In the genomic region with DNA sequence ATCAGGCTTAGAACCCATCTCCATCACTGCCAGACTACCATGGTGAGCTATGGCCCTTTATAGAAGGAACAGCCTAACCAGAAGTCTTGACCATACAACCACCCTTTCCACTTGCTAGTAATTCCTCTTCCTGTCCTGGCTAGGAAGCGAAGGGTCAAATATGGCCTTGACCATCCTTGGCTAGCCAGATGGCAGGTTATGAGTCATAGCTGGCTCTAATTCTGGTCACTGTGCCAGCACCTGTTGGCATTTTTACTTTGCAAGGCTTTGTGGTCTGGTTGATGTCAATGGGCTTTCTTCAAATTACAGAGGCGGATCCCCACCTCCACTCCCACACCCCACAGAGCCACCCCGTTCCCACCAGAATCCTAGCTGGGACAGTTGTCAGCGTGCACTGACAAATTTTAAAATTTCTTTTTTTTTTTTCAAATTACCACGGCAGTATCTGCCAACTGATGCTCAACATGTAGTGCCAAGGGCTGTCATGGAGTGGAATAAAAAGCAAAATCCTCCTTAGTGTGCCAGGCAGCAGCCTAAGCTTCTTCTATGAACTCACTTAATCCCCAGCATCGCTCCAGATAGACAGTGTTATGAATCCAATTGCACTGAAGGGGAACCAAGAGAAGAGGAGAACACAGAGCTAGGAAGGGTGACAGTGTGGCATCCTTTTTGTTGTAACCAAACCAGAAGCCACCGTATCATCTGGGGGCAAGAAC, we compare ENCODE assay signal across 10 mouse cellular contexts.
A peak's percentile ranks its signal among the peaks of the same experiment; 100 is the strongest.
DNase-seq lines count a peak whose midpoint lies in the region; TF ChIP-seq lines count a peak whose summit lies in the region.
"Had no signal": no experiment of that assay in that cellular context is flagged by ENCODE, and none has a peak within 500 bp of the region (broad histone marks: within the 10 kb centered on the region; RNA-seq: fewer than 3 reads in every experiment).

No protein-coding gene starts in this region.

- DNase-seq in adrenal gland, adult (ENCODE audit: inconsistent age in 2 of 2, low spot score in 1 of 2), result peak; percentile 22 to 72
- no peak for DNase-seq in adrenal gland, adult 18-20 months (ENCODE audit: low spot score in 2 of 2)
- peak; percentile 18 for DNase-seq in layer of hippocampus, adult 9-11 months
- no peak for DNase-seq in layer of hippocampus, adult 9-10 months (ENCODE audit: low spot score)
- peak; percentile 44 for DNase-seq in brain, embryonic 14.5 days (ENCODE audit: low read depth)
- peak; percentile 89 to 97 for DNase-seq in cerebellum, postnatal 36 days
- DNase-seq in lung, postnatal 25 days (ENCODE audit: low spot score), result no peak
- no peak for DNase-seq in spleen, postnatal 4 days (ENCODE audit: low spot score in 2 of 2)
- DNase-seq: kidney, postnatal 10 days; spleen, adult 18-20 months had no signal

- no peak for TF ChIP-seq POLR2A in brain, embryonic 14.5 days (IDR thresholded peaks at IDR 0.05; ENCODE audit: borderline replicate concordance, extremely low read depth, insufficient read depth, insufficient read length, poor library complexity, severe bottlenecking)

- no peak for TF ChIP-seq CTCF in brain, embryonic 14.5 days (IDR thresholded peaks at IDR 0.05; ENCODE audit: borderline replicate concordance, extremely low read depth, insufficient read depth, insufficient read length)

Comparison
In these comparisons a context has a peak if more than half of its experiments do, and no peak if none do; other contexts are left out.
1. DNase-seq: peak in adrenal gland, adult (2 of 2), layer of hippocampus, adult 9-11 months (single experiment), brain, embryonic 14.5 days (single experiment) and cerebellum, postnatal 36 days (2 of 2); none in adrenal gland, adult 18-20 months (0 of 2), layer of hippocampus, adult 9-10 months (single experiment), lung, postnatal 25 days (single experiment) and spleen, postnatal 4 days (0 of 2).